Comparison of ENCODE assay signal across 19 mouse cellular contexts in the genomic region with DNA sequence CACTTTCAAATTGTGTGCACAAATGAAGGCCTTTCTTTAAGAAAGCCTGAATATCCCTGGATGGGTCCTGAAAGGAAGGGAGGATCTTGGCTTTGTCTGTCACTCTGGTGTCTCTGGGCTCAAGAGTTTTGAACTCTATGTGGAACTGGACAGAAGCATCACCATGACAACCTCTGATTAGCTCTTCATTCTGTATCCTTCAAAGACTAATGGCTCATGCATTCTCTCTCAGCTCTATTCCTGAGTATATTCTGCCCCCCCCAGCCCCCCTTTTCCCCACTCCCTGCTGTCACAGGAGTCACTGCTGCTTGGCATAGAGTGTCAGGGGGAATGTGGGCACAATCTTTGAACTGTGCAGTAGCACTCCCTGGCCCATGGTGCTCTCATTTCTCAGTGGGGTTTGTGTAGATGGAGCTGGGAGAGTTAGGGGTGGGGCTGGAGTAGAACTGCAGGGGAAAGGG. TPM values are rescaled to one million over a fixed set of nuclear protein-coding genes. Genes with fewer than 3 reads are reported as not detected.
DNase-seq lines count a peak whose midpoint lies in the region; ATAC-seq and TF ChIP-seq lines count a peak whose summit lies in the region.
"Had no signal": no experiment of that assay in that cellular context is flagged by ENCODE, and none has a peak within 500 bp of the region (broad histone marks: within the 10 kb centered on the region; RNA-seq: fewer than 3 reads in every experiment).

No protein-coding gene starts in this region.

- no peak overlapping the region for H3K9ac ChIP-seq in forebrain, postnatal 0 days
- no peak overlapping the region for H3K9ac ChIP-seq in neural tube, embryonic 15.5 days (replicated peaks)
- no peak overlapping the region for H3K9ac ChIP-seq in heart, embryonic 11.5 days (ENCODE audit: low read depth, low read length)
- H3K9ac ChIP-seq: embryonic facial prominence, embryonic 15.5 days; heart, embryonic 15.5 days; liver, embryonic 14.5 days had no signal

- no peak overlapping the region for H3K27ac ChIP-seq in forebrain, postnatal 0 days (ENCODE audit: low read depth, low read length)
- peak overlapping the region; percentile 69 for H3K27ac ChIP-seq in midbrain, embryonic 10.5 days (replicated peaks)
- H3K27ac ChIP-seq in neural tube, embryonic 15.5 days (replicated peaks): no peak overlapping the region
- no peak overlapping the region for H3K27ac ChIP-seq in heart, embryonic 11.5 days (ENCODE audit: low read depth, low read length)
- H3K27ac ChIP-seq: embryonic facial prominence, embryonic 15.5 days; heart, embryonic 15.5 days; liver, embryonic 14.5 days; stomach, postnatal 0 days had no signal

- no peaks in the 10 kb centered on the region for H3K27me3 ChIP-seq in forebrain, postnatal 0 days (ENCODE audit: insufficient read depth, low read length)
- peaks cover 9% of the 10 kb centered on the region for H3K27me3 ChIP-seq in midbrain, embryonic 10.5 days (ENCODE audit: low read depth, poor library complexity, severe bottlenecking)
- H3K27me3 ChIP-seq in neural tube, embryonic 15.5 days (replicated peaks): no peaks in the 10 kb centered on the region
- peaks cover 9% of the 10 kb centered on the region; the same call in 1 of the 2 replicates for H3K27me3 ChIP-seq in heart, embryonic 11.5 days (ENCODE audit: control insufficient read depth, insufficient read depth, low read length)
- H3K27me3 ChIP-seq: embryonic facial prominence, embryonic 15.5 days had no signal

- DNase-seq in embryo, embryonic 10.5 days (ENCODE audit: low spot score): peak; percentile 48
- no peak for DNase-seq in embryo, embryonic 11 days
- DNase-seq in forebrain, postnatal 0 days: no peak
- peak; percentile 22 for DNase-seq in midbrain, embryonic 10.5 days (ENCODE audit: low spot score)
- no peak for DNase-seq in liver
- no peak for DNase-seq in layer of hippocampus, postnatal 36 days
- DNase-seq: adrenal gland, postnatal 14 days; cerebellum, postnatal 14 days; kidney, postnatal 14 days; left cerebral cortex, postnatal 4 days; lung, postnatal 14 days; spleen, adult 18-20 months; thymus, postnatal 25 days had no signal

- peaks cover 39% of the 10 kb centered on the region for H3K36me3 ChIP-seq in forebrain, postnatal 0 days (ENCODE audit: insufficient read depth)
- peaks cover 85% of the 10 kb centered on the region for H3K36me3 ChIP-seq in midbrain, embryonic 10.5 days
- peaks cover 44% of the 10 kb centered on the region for H3K36me3 ChIP-seq in neural tube, embryonic 15.5 days
- H3K36me3 ChIP-seq in heart, embryonic 11.5 days (ENCODE audit: control insufficient read depth, insufficient read depth, low read length): no peaks in the 10 kb centered on the region
- H3K36me3 ChIP-seq: embryonic facial prominence, embryonic 15.5 days; heart, embryonic 15.5 days had no signal

- no peaks in the 10 kb centered on the region for H3K9me3 ChIP-seq in forebrain, postnatal 0 days (ENCODE audit: low read length)
- no peaks in the 10 kb centered on the region for H3K9me3 ChIP-seq in midbrain, embryonic 10.5 days (replicated peaks)
- H3K9me3 ChIP-seq in neural tube, embryonic 15.5 days (replicated peaks): no peaks in the 10 kb centered on the region
- H3K9me3 ChIP-seq in heart, embryonic 11.5 days (replicated peaks; ENCODE audit: control insufficient read depth, low read length): no peaks in the 10 kb centered on the region
- H3K9me3 ChIP-seq: embryonic facial prominence, embryonic 15.5 days; heart, embryonic 15.5 days had no signal

- no peak for TF ChIP-seq CTCF in forebrain, postnatal 0 days (IDR thresholded peaks at IDR 0.05; ENCODE audit: low read depth)

- peak; percentile 50 for ATAC-seq in forebrain, postnatal 0 days
- peak; percentile 22; the same call in 1 of the 2 replicates for ATAC-seq in neural tube, embryonic 15.5 days (ENCODE audit: low FRiP score)
- ATAC-seq in heart, embryonic 11.5 days (replicated peaks; ENCODE audit: insufficient number of reproducible peaks, low FRiP score, low TSS enrichment): no peak

- no peaks in the 10 kb centered on the region; the same call in 1 of the 2 replicates for H3K4me1 ChIP-seq in forebrain, postnatal 0 days (ENCODE audit: insufficient read depth)
- peaks cover 23% of the 10 kb centered on the region for H3K4me1 ChIP-seq in midbrain, embryonic 10.5 days
- H3K4me1 ChIP-seq in neural tube, embryonic 15.5 days: peaks cover 21% of the 10 kb centered on the region
- no peaks in the 10 kb centered on the region for H3K4me1 ChIP-seq in heart, embryonic 11.5 days (ENCODE audit: control insufficient read depth, insufficient read depth, low read length)
- H3K4me1 ChIP-seq: embryonic facial prominence, embryonic 15.5 days; heart, embryonic 15.5 days had no signal

- H3K4me3 ChIP-seq in forebrain, postnatal 0 days (ENCODE audit: low read depth, low read length): no peak overlapping the region
- H3K4me3 ChIP-seq in midbrain, embryonic 10.5 days: no peak overlapping the region
- H3K4me3 ChIP-seq in neural tube, embryonic 15.5 days (replicated peaks): no peak overlapping the region
- no peak overlapping the region for H3K4me3 ChIP-seq in heart, embryonic 11.5 days (ENCODE audit: low read depth, low read length)
- H3K4me3 ChIP-seq: embryonic facial prominence, embryonic 15.5 days; heart, embryonic 15.5 days had no signal

- no peak overlapping the region for H3K4me2 ChIP-seq in forebrain, postnatal 0 days (ENCODE audit: low read depth)
- H3K4me2 ChIP-seq in neural tube, embryonic 15.5 days: no peak overlapping the region
- no peak overlapping the region for H3K4me2 ChIP-seq in heart, embryonic 11.5 days
- H3K4me2 ChIP-seq: embryonic facial prominence, embryonic 15.5 days; heart, embryonic 15.5 days had no signal

RNA-seq across cellular contexts. Expression of a gene that starts 14.6 kb away (rescaled TPM):
- total RNA-seq in forebrain, postnatal 0 days (2014; rRNA removed): 91.8 and 120 TPM in 2 replicates
- 30.3 and 43.4 TPM in 2 replicates for polyA plus RNA-seq in forebrain, postnatal 0 days (2015; fragmentation: Nextera tagmentation; extraction: Ambion mirVana)
- 31.4 and 34.3 TPM in 2 replicates for polyA plus RNA-seq in midbrain, embryonic 10.5 days (2016; fragmentation: Nextera tagmentation; extraction: Ambion mirVana)
- 51.1 and 55.5 TPM in 2 replicates for polyA plus RNA-seq in neural tube, embryonic 15.5 days (2015; fragmentation: Nextera tagmentation; extraction: Ambion mirVana)
- polyA plus RNA-seq in heart, embryonic 11.5 days (2014; fragmentation: Nextera tagmentation; extraction: Ambion mirVana): 2.6 and 3.1 TPM in 2 replicates
- 100 to 1,000 TPM; 138 to 149 TPM for total RNA-seq in layer of hippocampus, postnatal 36 days (2021)

Comparison
In these comparisons a context has a peak if more than half of its experiments do, and no peak if none do; other contexts are left out.
1. DNase-seq: peak in embryo, embryonic 10.5 days (single experiment) and midbrain, embryonic 10.5 days (single experiment); none in embryo, embryonic 11 days (single experiment), forebrain, postnatal 0 days (single experiment), liver (single experiment) and layer of hippocampus, postnatal 36 days (0 of 2).